Mouse (Mus musculus) adrenal gland (tissue): ENCODE data around the gene Tdrd9.

Experiments used
- intact Hi-C: fragments of 180-260 bp; cut with DNase I; formaldehyde crosslinking; loops from one replicate; pipeline ENCODE4 v1.15.1; 2025
- microRNA-seq, 2 experiments: library from miRNA; unstranded; fragments of <30 nt; microRNA quantifications; one replicate each; pipeline ENCODE4; 2019

Tdrd9 gene

GRCm38 (mm10) chr12:112103179-112103578, 131.8 kb downstream of the Tdrd9 start:
- intact Hi-C loops = no loop called here

GRCm38 (mm10) chr12:112104890-112105289, 133.5 kb downstream of the Tdrd9 start:
- intact Hi-C loops = no loop called here

- intact Hi-C loops = no loop called here
Observed at GRCm38 (mm10) chr12:112106541-112106971, 135.2 kb downstream of the Tdrd9 start, which contains the start of gene Aspg. TSS of gene Aspg (plus strand) at chr12:112106679.

- intact Hi-C loops = no loop called here
Observed at GRCm38 (mm10) chr12:112107685-112108084, 136.3 kb downstream of the Tdrd9 start.

GRCm38 (mm10) chr12:112108696-112109445, 137.5 kb downstream of the Tdrd9 start:
- intact Hi-C loops = no loop called here

GRCm38 (mm10) chr12:112109701-112110100, 138.3 kb downstream of the Tdrd9 start:
- intact Hi-C loops = loop anchor here (10.0 kb wide), 1 partner anchor 365 kb away; no protein-coding TSS in a partner anchor

GRCm38 (mm10) chr12:112111323-112111722, 140.0 kb downstream of the Tdrd9 start:
- intact Hi-C loops = loop anchor here (10.0 kb wide), 1 partner anchor 363 kb away; no protein-coding TSS in a partner anchor

- intact Hi-C loops = loop anchor here (10.0 kb wide), 1 partner anchor 363 kb away; no protein-coding TSS in a partner anchor
Observed at GRCm38 (mm10) chr12:112112235-112112634, 140.9 kb downstream of the Tdrd9 start.

GRCm38 (mm10) chr12:112112686-112113396, 141.5 kb downstream of the Tdrd9 start:
- intact Hi-C loops = loop anchor here (1.0 to 10.0 kb wide), 2 partner anchors 27 to 362 kb away; no protein-coding TSS in a partner anchor

- intact Hi-C loops = loop anchor here (1.0 to 10.0 kb wide), 2 partner anchors 27 to 361 kb away; no protein-coding TSS in a partner anchor
Observed at GRCm38 (mm10) chr12:112113710-112114109, 142.4 kb downstream of the Tdrd9 start.

- intact Hi-C loops = loop anchor here (10.0 kb wide), 1 partner anchor 358 kb away; no protein-coding TSS in a partner anchor
Observed at GRCm38 (mm10) chr12:112117006-112117405, 145.6 kb downstream of the Tdrd9 start.

GRCm38 (mm10) chr12:112117649-112118048, 146.3 kb downstream of the Tdrd9 start:
- intact Hi-C loops = loop anchor here (10.0 kb wide), 1 partner anchor 357 kb away; no protein-coding TSS in a partner anchor

Small RNA genes lying within 50 kb of the gene (microRNA-seq; reads per million reads assigned to microRNA genes)
- gene Mir3073a (0 reads per million in 2 experiments), gene Mir3073b (0 reads per million in 2 experiments)
